Mouse (Mus musculus): Measurements from ENCODE around the gene Hrct1. TPM values are rescaled to one million over a fixed set of nuclear protein-coding genes. Genes with fewer than 3 reads are reported as not detected.

Hrct1 gene
- polyA plus RNA-seq, 1 experiment from 2014 or later, result 19.3 TPM

GRCm38 (mm10) chr4:43760460-43760859, 33.5 kb downstream of the Hrct1 start:
- ATAC-seq (peak; percentile 25; the same call in 1 of the 2 replicates), DNase-seq (ENCODE audit: low spot score) (peak; percentile 38)
- H3K27ac ChIP-seq (ENCODE audit: low read length), result peak overlapping the region; percentile 28; the same call in 1 of the 2 replicates
- no peaks in the 10 kb centered on the region for H3K36me3 ChIP-seq (ENCODE audit: insufficient read depth, low read length)
- H3K27me3 ChIP-seq (replicated peaks; ENCODE audit: insufficient read depth, low read length), result no peaks in the 10 kb centered on the region
- TF ChIP-seq CTCF (IDR thresholded peaks at IDR 0.05), result peak; percentile 65
- no peak for TF ChIP-seq EP300 (IDR thresholded peaks at IDR 0.05)
- H3K9me3 ChIP-seq (ENCODE audit: low read length), result no peaks in the 10 kb centered on the region
- no peak overlapping the region for H3K4me2 ChIP-seq (replicated peaks; ENCODE audit: low read depth, low read length)
- no peak overlapping the region for H3K9ac ChIP-seq (replicated peaks; ENCODE audit: low read depth)
- H3K4me3 ChIP-seq (ENCODE audit: low read depth, low read length), result no peak overlapping the region
- H3K4me1 ChIP-seq (ENCODE audit: insufficient read depth, low read depth, low read length), result no peaks in the 10 kb centered on the region
- 79% methylated on average over 10 of the region's 10 CpGs for WGBS

DNA sequence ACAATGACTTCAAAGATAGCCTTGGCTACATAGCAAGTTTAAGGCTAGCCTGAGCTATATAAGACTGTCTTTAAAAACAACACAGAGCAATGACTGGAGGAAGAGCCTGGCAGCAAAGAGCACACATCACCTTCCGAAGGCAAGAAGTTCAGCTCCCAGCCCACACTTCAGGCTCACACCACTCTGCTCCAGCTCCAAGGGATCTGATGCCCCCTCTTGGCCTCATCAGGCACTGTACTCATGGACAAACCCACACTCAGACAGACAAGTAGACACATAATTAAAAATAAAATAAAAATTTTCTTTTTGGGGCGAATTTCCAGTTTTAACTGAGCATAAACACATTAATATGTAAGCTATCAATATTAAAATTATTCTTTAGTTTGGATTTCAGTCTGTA, 34.3 kb downstream of the Hrct1 start:
- DNase-seq (ENCODE audit: low spot score) (no peak), ATAC-seq (no peak)
- Histone ChIP-seq H3K9ac (replicated peaks; ENCODE audit: low read depth) (no peak overlapping the region), H3K27me3 (replicated peaks; ENCODE audit: insufficient read depth, low read length) (no peaks in the 10 kb centered on the region), H3K4me1 (ENCODE audit: insufficient read depth, low read depth, low read length) (no peaks in the 10 kb centered on the region), H3K4me3 (ENCODE audit: low read depth, low read length) (no peak overlapping the region), H3K9me3 (ENCODE audit: low read length) (no peaks in the 10 kb centered on the region), H3K36me3 (ENCODE audit: insufficient read depth, low read length) (no peaks in the 10 kb centered on the region), H3K4me2 (replicated peaks; ENCODE audit: low read depth, low read length) (no peak overlapping the region), H3K27ac (ENCODE audit: low read length) (no peak overlapping the region)
- TF ChIP-seq EP300 (IDR thresholded peaks at IDR 0.05) (no peak), CTCF (IDR thresholded peaks at IDR 0.05) (peak; percentile 25; the same call in 1 of the 2 replicates)
- WGBS, result 68% methylated on average over 2 of the region's 2 CpGs

DNA sequence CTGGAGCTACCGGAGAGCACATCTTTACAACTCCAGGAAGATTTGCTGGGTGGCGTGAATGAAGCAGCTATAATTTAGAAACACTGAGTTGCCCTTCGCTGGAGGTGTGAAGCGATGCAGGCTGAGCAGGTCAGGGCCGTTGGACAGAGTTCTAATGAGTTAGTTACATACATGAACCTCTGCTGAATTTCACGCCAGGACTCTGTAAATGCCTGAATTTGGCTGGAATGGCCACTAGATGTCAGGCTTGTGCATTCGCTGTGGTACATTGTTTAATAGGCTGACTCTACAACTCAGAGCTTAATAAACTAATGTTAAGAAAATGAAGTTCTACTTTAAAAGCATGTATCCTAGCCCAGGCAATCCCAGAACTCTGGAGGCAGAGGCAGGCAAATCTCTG, 36.4 kb downstream of the Hrct1 start:
- Histone ChIP-seq H3K36me3 (ENCODE audit: insufficient read depth, low read length) (no peaks in the 10 kb centered on the region), H3K27me3 (replicated peaks; ENCODE audit: insufficient read depth, low read length) (no peaks in the 10 kb centered on the region), H3K4me3 (ENCODE audit: low read depth, low read length) (no peak overlapping the region), H3K4me2 (replicated peaks; ENCODE audit: low read depth, low read length) (no peak overlapping the region), H3K27ac (ENCODE audit: low read length) (no peak overlapping the region), H3K4me1 (ENCODE audit: insufficient read depth, low read depth, low read length) (no peaks in the 10 kb centered on the region), H3K9ac (replicated peaks; ENCODE audit: low read depth) (no peak overlapping the region), H3K9me3 (ENCODE audit: low read length) (no peaks in the 10 kb centered on the region)
- DNase-seq (ENCODE audit: low spot score) (peak; percentile 82), ATAC-seq (peak; percentile 59; the same call in 1 of the 2 replicates)
- 15% methylated on average over 7 of the region's 7 CpGs for WGBS
- TF ChIP-seq EP300 (IDR thresholded peaks at IDR 0.05), result no peak
- TF ChIP-seq CTCF (IDR thresholded peaks at IDR 0.05), result peak; percentile 84

DNA sequence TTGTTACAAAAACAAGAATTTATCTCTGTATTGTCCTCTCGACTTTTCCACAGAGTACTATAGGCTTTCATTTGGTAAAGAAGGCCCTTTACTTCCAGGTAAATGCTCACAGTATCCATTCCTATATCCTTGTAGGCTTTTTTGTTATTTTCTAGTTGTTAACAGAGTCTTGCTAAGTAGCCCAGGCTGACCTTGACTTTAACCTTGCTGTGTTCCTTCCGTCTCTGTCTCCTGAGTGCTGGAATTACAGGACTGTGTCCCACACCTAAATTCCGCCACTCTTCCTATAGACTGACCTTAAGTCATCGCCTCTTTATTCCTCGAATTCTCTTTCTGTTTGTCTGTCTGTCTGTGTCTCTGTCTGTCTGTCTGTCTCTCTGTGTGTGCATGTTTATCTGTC, 41.4 kb downstream of the Hrct1 start:
- Histone ChIP-seq H3K27me3 (replicated peaks; ENCODE audit: insufficient read depth, low read length) (no peaks in the 10 kb centered on the region), H3K9me3 (ENCODE audit: low read length) (no peaks in the 10 kb centered on the region), H3K27ac (ENCODE audit: low read length) (no peak overlapping the region), H3K4me1 (ENCODE audit: insufficient read depth, low read depth, low read length) (no peaks in the 10 kb centered on the region), H3K4me2 (replicated peaks; ENCODE audit: low read depth, low read length) (no peak overlapping the region), H3K9ac (replicated peaks; ENCODE audit: low read depth) (no peak overlapping the region), H3K4me3 (ENCODE audit: low read depth, low read length) (no peak overlapping the region), H3K36me3 (ENCODE audit: insufficient read depth, low read length) (no peaks in the 10 kb centered on the region)
- no peak for DNase-seq (ENCODE audit: low spot score)
- 74% methylated on average over 5 of the region's 5 CpGs for WGBS
- no peak for ATAC-seq
- TF ChIP-seq EP300 (IDR thresholded peaks at IDR 0.05), result no peak
- TF ChIP-seq CTCF (IDR thresholded peaks at IDR 0.05), result no peak

DNA sequence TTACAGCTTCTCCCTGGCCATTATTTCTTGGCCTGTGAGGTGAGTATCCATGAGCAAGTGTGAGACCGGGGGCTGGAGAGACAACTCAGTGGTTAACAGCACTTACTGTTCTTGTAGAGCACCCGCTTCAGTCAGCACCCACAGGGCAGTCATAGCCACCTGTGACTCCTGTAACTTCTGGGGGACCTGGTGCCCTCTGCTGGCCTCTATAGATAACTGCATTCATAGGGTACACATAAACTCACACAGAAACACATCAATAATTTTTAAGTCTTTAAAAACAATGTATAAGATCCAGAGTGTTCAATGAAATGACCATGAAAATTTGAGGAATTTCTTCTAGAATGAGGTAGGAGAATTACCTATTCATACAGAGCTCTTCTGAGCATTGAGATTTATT, 42.4 kb downstream of the Hrct1 start:
- 89% methylated on average over 2 of the region's 2 CpGs for whole genome bisulfite sequencing
- no peak overlapping the region for H3K4me3 ChIP-seq (ENCODE audit: low read depth, low read length)

GRCm38 (mm10) chr4:43770909-43771308, 43.9 kb downstream of the Hrct1 start, which contains the start of gene Olfr159:
Gene Olfr159, minus strand, starts transcription at chr4:43771009.
- Histone ChIP-seq H3K27me3 (replicated peaks; ENCODE audit: insufficient read depth, low read length) (no peaks in the 10 kb centered on the region), H3K27ac (ENCODE audit: low read length) (no peak within 1 kb of the TSS), H3K36me3 (ENCODE audit: insufficient read depth, low read length) (no peaks in the 10 kb centered on the region), H3K9ac (replicated peaks; ENCODE audit: low read depth) (no peak within 1 kb of the TSS), H3K4me3 (ENCODE audit: low read depth, low read length) (no peak within 1 kb of the TSS), H3K4me2 (replicated peaks; ENCODE audit: low read depth, low read length) (no peak within 1 kb of the TSS), H3K9me3 (ENCODE audit: low read length) (no peaks in the 10 kb centered on the region), H3K4me1 (ENCODE audit: insufficient read depth, low read depth, low read length) (no peaks in the 10 kb centered on the region)
- TF ChIP-seq CTCF (IDR thresholded peaks at IDR 0.05) (no peak), EP300 (IDR thresholded peaks at IDR 0.05) (no peak)
- WGBS, result 81% methylated on average over 6 of the region's 6 CpGs
- ATAC-seq (no peak), DNase-seq (ENCODE audit: low spot score) (no peak)

More for the DNA sequence above, 42.4 kb downstream of the Hrct1 start:
- Histone ChIP-seq H3K9me3 (ENCODE audit: low read length) (no peaks in the 10 kb centered on the region), H3K27ac (ENCODE audit: low read length) (no peak overlapping the region), H3K9ac (replicated peaks; ENCODE audit: low read depth) (no peak overlapping the region), H3K27me3 (replicated peaks; ENCODE audit: insufficient read depth, low read length) (no peaks in the 10 kb centered on the region), H3K4me2 (replicated peaks; ENCODE audit: low read depth, low read length) (no peak overlapping the region), H3K4me1 (ENCODE audit: insufficient read depth, low read depth, low read length) (no peaks in the 10 kb centered on the region), H3K36me3 (ENCODE audit: insufficient read depth, low read length) (no peaks in the 10 kb centered on the region)
- DNase-seq (ENCODE audit: low spot score) (no peak), ATAC-seq (no peak)
- TF ChIP-seq EP300 (IDR thresholded peaks at IDR 0.05), result no peak
- TF ChIP-seq CTCF (IDR thresholded peaks at IDR 0.05), result no peak

- TF ChIP-seq CTCF (IDR thresholded peaks at IDR 0.05), result no peak
- TF ChIP-seq EP300 (IDR thresholded peaks at IDR 0.05), result no peak
- Histone ChIP-seq H3K27me3 (replicated peaks; ENCODE audit: insufficient read depth, low read length) (no peaks in the 10 kb centered on the region), H3K4me1 (ENCODE audit: insufficient read depth, low read depth, low read length) (no peaks in the 10 kb centered on the region), H3K4me2 (replicated peaks; ENCODE audit: low read depth, low read length) (no peak overlapping the region), H3K9me3 (ENCODE audit: low read length) (no peaks in the 10 kb centered on the region), H3K36me3 (ENCODE audit: insufficient read depth, low read length) (no peaks in the 10 kb centered on the region), H3K27ac (ENCODE audit: low read length) (no peak overlapping the region), H3K9ac (replicated peaks; ENCODE audit: low read depth) (no peak overlapping the region), H3K4me3 (ENCODE audit: low read depth, low read length) (no peak overlapping the region)
- ATAC-seq (peak; percentile 25; the same call in 1 of the 2 replicates), DNase-seq (ENCODE audit: low spot score) (peak; percentile 42)
- 39% methylated on average over 6 of the region's 6 CpGs for WGBS
Observed at GRCm38 (mm10) chr4:43771626-43772025, 44.6 kb downstream of the Hrct1 start.
